11 mouse cellular contexts compared by ENCODE assay signal in the genomic region with DNA sequence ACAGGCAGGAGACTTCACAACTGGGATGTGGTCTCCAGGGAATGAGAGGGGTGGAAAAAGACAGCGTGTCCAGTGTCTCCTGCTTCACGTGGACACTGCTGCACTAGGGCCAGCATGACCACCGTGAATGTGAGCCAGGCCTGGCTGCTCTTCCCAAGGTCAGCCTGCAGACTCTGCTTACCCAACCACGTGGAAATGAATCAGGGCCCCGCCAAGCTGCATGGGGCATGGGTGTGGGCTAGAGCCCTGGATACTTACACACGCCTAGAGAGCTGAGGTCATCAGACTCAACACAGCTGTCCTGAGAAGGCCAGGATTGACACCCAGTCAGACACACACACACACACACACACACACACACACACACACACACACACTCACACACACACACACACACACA.
DNase-seq lines count a peak whose midpoint lies in the region; ATAC-seq lines count a peak whose summit lies in the region.
"Had no signal": no experiment of that assay in that cellular context is flagged by ENCODE, and none has a peak within 500 bp of the region (broad histone marks: within the 10 kb centered on the region; RNA-seq: fewer than 3 reads in every experiment).

No protein-coding gene starts in this region.

- H3K27me3 ChIP-seq in kidney, embryonic 15.5 days, result no peaks in the 10 kb centered on the region
- no peaks in the 10 kb centered on the region for H3K27me3 ChIP-seq in forebrain, embryonic 10.5 days (ENCODE audit: poor library complexity, severe bottlenecking)
- H3K27me3 ChIP-seq in midbrain, embryonic 16.5 days (ENCODE audit: control insufficient read depth, insufficient read depth, low read depth, low read length), result no peaks in the 10 kb centered on the region
- H3K27me3 ChIP-seq: embryonic facial prominence, embryonic 12.5 days; heart, embryonic 15.5 days had no signal

- H3K9ac ChIP-seq in kidney, embryonic 15.5 days, result no peak overlapping the region
- no peak overlapping the region for H3K9ac ChIP-seq in midbrain, embryonic 16.5 days (ENCODE audit: low read depth, low read length)
- H3K9ac ChIP-seq: embryonic facial prominence, embryonic 12.5 days; heart, embryonic 15.5 days had no signal

- 0 out of 2 replicates have a peak, but pooled peaks have one; percentile 33 for ATAC-seq in kidney, embryonic 15.5 days (replicated peaks; ENCODE audit: low FRiP score)
- ATAC-seq in midbrain, embryonic 16.5 days, result no peak

- H3K9me3 ChIP-seq in kidney, embryonic 15.5 days (replicated peaks), result no peaks in the 10 kb centered on the region
- no peaks in the 10 kb centered on the region for H3K9me3 ChIP-seq in forebrain, embryonic 10.5 days
- H3K9me3 ChIP-seq in midbrain, embryonic 16.5 days (replicated peaks; ENCODE audit: control insufficient read depth, low read length, poor library complexity, severe bottlenecking), result no peaks in the 10 kb centered on the region
- H3K9me3 ChIP-seq: embryonic facial prominence, embryonic 12.5 days; heart, embryonic 15.5 days had no signal

- WGBS in kidney, embryonic 15.5 days, result 58% methylated on average over 6 of the region's 6 CpGs
- 53% methylated on average over 6 of the region's 6 CpGs for WGBS in macrophage (ENCODE audit: missing documents)
- WGBS in forebrain, embryonic 10.5 days, result 81% methylated on average over 6 of the region's 6 CpGs
- WGBS in midbrain, embryonic 16.5 days, result 67% methylated on average over 6 of the region's 6 CpGs

- no peak overlapping the region for H3K4me2 ChIP-seq in kidney, embryonic 15.5 days
- no peak overlapping the region for H3K4me2 ChIP-seq in midbrain, embryonic 16.5 days (ENCODE audit: low read length)
- H3K4me2 ChIP-seq: embryonic facial prominence, embryonic 12.5 days; heart, embryonic 15.5 days had no signal

- no peaks in the 10 kb centered on the region for H3K4me1 ChIP-seq in kidney, embryonic 15.5 days
- no peaks in the 10 kb centered on the region for H3K4me1 ChIP-seq in forebrain, embryonic 10.5 days
- no peaks in the 10 kb centered on the region for H3K4me1 ChIP-seq in midbrain, embryonic 16.5 days (ENCODE audit: control insufficient read depth, insufficient read depth, low read length)
- H3K4me1 ChIP-seq: embryonic facial prominence, embryonic 12.5 days had no signal

- no peaks in the 10 kb centered on the region for H3K36me3 ChIP-seq in kidney, embryonic 15.5 days
- no peaks in the 10 kb centered on the region for H3K36me3 ChIP-seq in macrophage (ENCODE audit: inconsistent target)
- no peaks in the 10 kb centered on the region for H3K36me3 ChIP-seq in forebrain, embryonic 10.5 days (replicated peaks)
- H3K36me3 ChIP-seq in midbrain, embryonic 16.5 days (ENCODE audit: control insufficient read depth, insufficient read depth, low read length), result no peaks in the 10 kb centered on the region
- H3K36me3 ChIP-seq: embryonic facial prominence, embryonic 12.5 days; heart, embryonic 15.5 days had no signal

- H3K4me3 ChIP-seq in kidney, embryonic 15.5 days (replicated peaks), result no peak overlapping the region
- no peak overlapping the region for H3K4me3 ChIP-seq in macrophage (ENCODE audit: inconsistent target)
- no peak overlapping the region for H3K4me3 ChIP-seq in forebrain, embryonic 10.5 days
- H3K4me3 ChIP-seq in midbrain, embryonic 16.5 days (ENCODE audit: low read depth, low read length), result no peak overlapping the region
- H3K4me3 ChIP-seq: embryonic facial prominence, embryonic 12.5 days; heart, embryonic 15.5 days had no signal

- no peak overlapping the region for H3K27ac ChIP-seq in kidney, embryonic 15.5 days
- peak overlapping the region; percentile 45 for H3K27ac ChIP-seq in macrophage
- no peak overlapping the region for H3K27ac ChIP-seq in forebrain, embryonic 10.5 days
- H3K27ac ChIP-seq in midbrain, embryonic 16.5 days (ENCODE audit: low read length), result no peak overlapping the region
- H3K27ac ChIP-seq: embryonic facial prominence, embryonic 12.5 days; heart, embryonic 15.5 days had no signal

- no peaks in the 10 kb centered on the region for H3K79me2 ChIP-seq in macrophage (ENCODE audit: inconsistent target)

- no peak for DNase-seq in kidney, adult 11 months
- peak; percentile 81 for DNase-seq in adrenal gland, postnatal 10 days
- peak; percentile 73 for DNase-seq in heart, adult 8-10 months (ENCODE audit: low spot score)
- no peak for DNase-seq in forebrain, embryonic 10.5 days (ENCODE audit: extremely low spot score, low spot score)
- no peak for DNase-seq in right cerebral cortex, postnatal 10 days (ENCODE audit: low spot score in 2 of 2)
- DNase-seq: thymus, postnatal 36 days had no signal

Comparison
In these comparisons a context has a peak if more than half of its experiments do, and no peak if none do; other contexts are left out.
1. DNase-seq: peak in adrenal gland, postnatal 10 days (single experiment) and heart, adult 8-10 months (single experiment); none in kidney, adult 11 months (single experiment), forebrain, embryonic 10.5 days (single experiment) and right cerebral cortex, postnatal 10 days (0 of 2).